Mouse (Mus musculus) liver (tissue): ENCODE data around the gene Epm2aip1.

Experiments
- DNase-seq: peaks from one replicate; pipeline ENCODE4 v3.0.0-alpha.2; 2020; ENCODE audit warnings: mixed read lengths

Gene Epm2aip1

GRCm38 (mm10) chr9:111271434-111272160 lies at the start of gene Epm2aip1, which contains the start of gene Mlh1:
Epm2aip1 (plus strand) TSS chr9:111271929.
Mlh1 (minus strand) TSS chr9:111271791.
- DNase-seq, result peak; percentile 99

DNA sequence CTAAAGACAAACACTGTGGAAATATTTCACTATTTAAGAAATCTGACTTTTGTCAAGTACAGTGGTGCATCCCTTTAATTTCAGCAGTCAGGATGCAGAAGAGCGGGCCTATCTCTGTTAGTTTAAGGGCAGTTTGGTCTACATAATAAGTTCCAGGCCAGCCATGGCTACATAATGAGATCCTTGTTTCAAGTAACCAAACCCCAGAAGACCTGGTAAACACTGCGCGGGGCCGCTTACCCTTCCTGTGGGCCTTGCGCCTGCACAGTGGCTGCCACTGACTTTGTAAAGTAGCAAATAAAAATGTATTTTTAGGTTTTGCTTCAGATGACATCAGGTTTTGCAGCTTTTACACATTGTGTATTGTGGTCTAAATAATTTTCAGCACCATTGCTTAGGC lies 48.3 kb upstream of the Epm2aip1 start:
- no peak for DNase-seq

DNA sequence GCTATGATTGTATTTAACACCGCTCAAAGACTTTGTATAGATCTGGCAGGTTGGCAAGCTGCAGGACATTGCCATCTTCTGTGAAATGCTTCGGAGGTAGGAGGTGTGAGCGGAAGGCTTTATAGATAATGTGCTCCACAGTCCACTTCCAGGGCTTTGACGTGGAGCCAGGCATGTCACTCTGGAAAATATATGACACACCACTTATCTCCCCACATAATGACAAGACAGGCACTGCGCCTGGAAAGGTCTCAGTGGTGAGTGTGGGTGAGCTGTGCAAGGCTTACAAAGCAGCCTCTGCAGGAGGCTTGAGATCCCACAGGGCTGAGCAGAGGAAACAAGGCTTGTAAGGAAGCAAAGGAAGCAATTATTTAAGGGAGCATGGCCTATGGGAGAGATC lies 43.3 kb upstream of the Epm2aip1 start:
- no peak for DNase-seq

DNA sequence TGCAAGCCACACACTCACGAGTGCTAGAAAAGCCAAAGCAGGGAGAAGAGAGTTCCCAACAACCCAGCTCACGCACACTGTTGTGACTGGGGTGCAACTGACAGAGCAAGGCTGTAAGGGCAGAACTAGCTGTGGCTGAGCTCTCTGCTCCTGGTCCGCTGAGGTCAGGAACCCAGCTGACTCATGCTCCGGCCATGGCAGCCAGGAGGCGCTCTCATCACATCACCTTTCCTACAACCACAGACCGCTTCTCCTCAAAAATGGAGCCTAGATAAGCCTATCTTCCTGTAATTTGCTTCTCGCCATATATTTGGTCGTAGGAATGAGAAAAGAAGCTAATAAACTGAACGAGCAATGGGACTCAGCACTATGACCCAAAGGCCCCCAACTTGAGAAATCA lies 37.0 kb upstream of the Epm2aip1 start:
- no peak for DNase-seq

DNA sequence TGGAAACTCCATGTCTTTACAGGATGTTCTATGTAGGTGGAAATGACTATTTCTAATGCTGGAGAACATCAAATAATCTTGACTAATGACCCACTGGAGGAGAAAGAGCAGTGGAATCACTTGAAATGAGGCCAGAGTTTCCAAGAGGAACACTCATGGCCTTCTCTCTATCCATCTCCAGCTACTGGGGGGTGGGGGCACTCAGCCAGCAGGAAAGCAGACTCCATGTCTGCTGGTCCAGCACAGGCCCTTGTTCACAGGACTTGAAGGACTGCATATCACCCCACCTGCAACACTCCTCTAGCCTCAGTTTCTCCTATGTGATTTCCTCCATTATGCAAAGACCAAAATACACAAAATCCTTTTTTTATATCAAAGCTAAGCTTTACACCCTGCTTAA lies 34.0 kb upstream of the Epm2aip1 start:
- DNase-seq, result no peak

DNA sequence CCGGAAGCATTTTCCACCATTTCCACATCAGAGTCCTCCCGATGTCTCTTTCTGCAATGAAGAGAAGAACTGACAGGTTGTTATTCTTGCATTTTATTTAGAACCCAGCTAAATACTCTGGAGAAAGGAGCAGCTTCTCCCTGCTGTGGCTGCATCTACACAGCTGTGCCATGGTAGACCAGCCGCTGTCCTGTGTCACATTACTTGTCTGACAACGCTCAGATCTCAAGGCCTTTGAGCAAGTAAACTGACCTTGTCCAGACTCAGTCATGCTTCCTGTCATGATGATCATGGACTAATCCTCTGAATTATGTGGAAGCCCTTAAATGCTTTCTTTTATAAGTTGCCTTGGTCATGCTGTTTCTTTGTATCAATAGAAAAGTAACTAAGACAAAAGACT lies 31.9 kb upstream of the Epm2aip1 start:
- DNase-seq, result no peak

DNA sequence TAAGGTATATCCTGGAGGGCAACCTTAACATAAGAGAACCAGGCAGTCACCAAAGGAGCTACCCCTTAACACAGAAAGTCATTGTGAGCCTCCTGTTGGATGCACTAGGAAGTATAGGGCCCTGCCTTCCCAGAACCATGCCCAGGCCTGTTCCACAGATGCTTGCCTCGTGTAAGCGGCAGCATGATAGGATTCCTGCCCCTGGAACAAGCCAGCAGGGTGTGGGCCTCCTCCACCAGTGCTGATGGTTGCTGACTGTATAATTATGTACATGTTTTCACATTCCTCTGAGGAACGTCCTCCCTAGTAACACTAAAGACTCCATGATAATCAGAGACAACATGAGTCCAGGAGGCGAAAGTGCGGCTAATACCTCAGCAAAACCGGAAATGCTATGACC lies 28.3 kb upstream of the Epm2aip1 start:
- no peak for DNase-seq

GRCm38 (mm10) chr9:111245546-111245945 lies 26.2 kb upstream of the Epm2aip1 start:
- DNase-seq, result no peak

DNA sequence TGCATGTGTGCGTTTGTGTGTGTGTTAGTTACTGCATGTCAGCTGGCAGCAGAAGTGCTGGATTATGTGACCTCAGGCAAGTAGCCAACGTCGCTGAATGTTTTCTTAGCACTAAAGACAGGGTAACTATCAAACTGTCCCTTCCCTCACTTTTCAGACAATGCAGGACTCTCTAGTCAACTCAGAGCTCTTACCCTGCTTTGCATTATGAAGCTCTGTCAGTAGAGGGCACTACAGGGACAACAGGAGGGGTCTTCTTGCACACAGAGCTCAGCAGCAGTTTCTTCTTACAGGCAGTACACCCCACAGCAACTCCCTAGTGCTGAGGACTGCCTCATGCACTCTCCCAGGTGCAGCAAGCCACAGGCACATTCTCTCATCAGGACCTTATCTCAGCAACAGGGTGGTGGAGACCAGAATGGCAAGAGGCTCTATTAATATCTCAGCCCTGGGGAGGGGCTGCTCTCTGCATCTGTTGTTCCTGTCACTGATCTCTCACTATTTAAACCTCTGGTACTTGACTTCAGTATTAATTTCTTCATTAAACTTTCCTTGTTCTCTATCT lies 24.0 kb upstream of the Epm2aip1 start:
- no peak for DNase-seq

- no peak for DNase-seq
These were observed 19.4 kb upstream of the Epm2aip1 start for GRCm38 (mm10) chr9:111252161-111252869.

GRCm38 (mm10) chr9:111260360-111260985 lies 11.3 kb upstream of the Epm2aip1 start:
- no peak for DNase-seq

DNA sequence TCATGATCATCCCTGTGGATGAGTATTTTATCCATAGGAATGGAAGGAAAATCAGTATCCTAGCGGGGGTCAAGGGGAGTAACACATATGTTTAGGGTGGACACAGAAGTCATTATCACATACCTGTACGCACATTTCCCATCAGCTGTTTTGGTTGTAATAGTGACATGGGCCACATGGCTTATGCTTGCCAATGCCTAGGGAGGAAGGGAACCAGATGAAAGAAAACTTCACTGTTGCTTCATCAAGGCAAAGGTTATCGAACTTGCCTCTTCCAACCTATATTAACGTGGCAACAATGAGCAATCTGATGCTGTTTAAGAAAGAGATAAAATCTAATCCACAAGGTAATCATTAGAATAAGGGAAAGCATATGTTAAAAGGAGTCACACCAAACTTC lies 10.4 kb upstream of the Epm2aip1 start:
- no peak for DNase-seq

GRCm38 (mm10) chr9:111267998-111268397 lies 3.7 kb upstream of the Epm2aip1 start:
- no peak for DNase-seq

GRCm38 (mm10) chr9:111270606-111271005 lies 1.1 kb upstream of the Epm2aip1 start:
- DNase-seq, result no peak

DNA sequence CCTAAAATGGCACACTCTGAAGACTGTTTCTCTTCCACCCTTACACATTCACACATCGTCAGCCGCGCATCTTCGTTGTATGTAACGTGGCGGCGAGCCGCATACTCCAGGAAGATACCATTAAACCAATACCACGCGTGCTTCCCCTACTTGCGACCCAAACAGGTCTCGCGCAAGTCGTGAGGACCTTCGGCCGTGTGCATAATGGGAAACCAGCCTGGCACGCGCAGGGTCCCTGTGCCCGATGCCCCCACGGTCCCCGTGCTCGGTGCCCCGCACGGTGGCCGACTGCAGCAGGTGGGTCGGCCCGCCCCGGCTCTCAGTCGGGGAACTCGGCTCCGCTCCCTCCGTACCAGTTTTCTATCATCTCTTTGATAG lies 684 bp upstream of the Epm2aip1 start:
- DNase-seq, result no peak

DNA sequence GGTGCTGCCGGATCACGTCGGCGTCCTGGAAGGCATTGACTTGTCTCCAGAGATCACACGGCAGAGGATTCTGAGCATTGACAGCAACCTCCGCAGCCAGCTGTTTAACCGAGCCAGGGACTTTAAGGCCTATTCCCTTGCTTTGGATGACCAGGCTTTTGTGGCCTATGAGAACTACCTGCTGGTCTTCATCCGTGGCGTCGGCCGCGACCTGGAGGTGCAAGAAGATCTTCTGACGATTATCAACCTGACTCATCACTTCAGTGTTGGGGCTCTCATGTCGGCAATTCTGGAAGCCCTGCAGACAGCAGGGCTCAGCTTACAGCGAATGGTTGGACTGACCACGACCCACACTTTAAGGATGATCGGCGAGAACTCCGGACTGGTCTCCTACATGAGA lies 627 bp downstream of the Epm2aip1 start:
- DNase-seq, result peak; percentile 50

DNA sequence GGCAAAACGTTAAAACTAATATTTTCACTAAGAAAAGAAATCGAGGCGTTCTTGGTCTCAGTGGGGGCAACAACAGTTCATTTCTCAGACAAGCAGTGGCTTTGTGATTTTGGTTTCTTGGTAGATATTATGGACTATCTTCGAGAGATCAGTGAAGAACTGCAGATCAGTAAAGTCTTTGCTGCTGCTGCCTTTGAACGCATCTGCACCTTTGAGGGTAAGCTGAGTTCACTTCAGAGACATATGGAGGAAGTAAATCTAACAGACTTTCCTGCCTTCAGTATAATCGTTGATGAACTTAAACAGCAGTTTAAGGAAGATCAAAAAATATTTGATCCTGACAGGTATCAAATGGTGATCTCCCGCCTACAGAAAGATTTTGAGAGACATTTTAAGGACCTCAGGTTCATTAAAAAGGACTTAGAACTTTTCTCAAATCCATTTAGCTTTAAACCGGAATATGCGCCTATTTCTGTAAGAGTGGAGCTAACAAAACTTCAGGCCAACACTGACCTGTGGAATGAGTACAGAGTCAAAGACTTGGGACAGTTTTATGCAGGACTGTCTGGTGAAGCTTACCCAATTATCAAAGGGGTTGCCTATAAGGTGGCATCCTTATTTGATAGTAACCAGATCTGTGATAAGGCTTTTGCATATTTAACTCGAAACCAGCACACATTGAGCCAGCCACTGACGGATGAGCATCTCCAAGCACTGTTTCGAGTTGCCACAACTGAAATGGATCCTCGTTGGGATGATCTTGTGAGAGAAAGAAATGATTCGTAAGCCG lies 1.5 kb downstream of the Epm2aip1 start:
- no peak for DNase-seq

DNA sequence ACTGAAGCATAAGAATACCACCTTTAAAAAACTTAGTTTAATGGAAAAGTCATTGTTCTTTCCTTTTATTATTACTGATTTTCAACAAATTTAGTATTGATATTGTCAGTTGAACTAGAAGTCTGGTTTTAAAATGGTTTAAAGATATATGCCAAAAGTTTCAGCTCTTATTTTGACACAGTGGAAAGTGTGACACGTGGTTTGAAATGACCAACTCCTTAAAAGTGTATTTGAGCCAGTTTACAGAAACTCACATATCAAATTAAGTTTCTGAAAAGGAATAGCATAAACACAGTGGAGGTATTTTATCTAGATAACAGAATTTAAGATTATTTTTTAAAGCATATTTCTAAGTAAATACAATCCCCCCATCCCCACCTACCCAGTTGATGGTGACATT lies 2.2 kb downstream of the Epm2aip1 start:
- no peak for DNase-seq

DNA sequence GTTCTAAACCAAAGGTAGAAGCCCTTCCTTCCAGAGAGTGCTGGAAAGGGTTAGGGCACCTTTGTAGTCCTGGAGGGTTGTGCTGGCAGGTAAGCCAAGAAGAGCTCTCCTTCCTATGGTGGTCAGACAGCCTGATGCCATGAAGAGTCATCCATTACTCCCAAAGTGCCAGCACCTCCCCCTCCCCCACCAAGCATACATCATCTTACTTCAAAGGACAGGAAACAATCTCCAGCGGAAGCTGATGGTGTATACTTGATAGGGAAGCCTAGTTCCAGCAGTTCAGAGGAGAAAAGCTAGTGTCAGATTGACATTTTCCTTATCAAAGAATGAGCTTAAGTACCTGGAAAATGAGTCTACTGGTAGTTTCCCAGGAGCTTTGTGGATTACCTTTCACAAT lies 3.4 kb downstream of the Epm2aip1 start:
- no peak for DNase-seq

DNA sequence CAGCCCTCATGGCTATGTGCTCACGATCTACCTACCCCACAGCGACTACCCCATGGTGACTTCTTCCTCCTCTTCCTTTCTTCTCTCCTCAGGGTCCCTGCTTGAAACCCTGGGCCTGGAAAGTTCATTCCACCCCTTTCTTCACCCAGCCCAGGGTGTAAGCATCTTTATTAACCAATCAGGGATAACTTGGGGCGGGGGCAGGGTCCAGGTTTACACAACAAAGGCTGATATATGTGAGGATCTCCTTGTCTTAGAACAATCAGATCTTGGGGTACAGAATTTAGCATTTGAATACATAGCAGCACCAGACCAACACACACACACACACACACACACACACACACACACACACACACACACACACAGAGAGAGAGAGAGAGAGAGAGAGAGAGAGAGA lies 13.3 kb downstream of the Epm2aip1 start:
- no peak for DNase-seq

DNA sequence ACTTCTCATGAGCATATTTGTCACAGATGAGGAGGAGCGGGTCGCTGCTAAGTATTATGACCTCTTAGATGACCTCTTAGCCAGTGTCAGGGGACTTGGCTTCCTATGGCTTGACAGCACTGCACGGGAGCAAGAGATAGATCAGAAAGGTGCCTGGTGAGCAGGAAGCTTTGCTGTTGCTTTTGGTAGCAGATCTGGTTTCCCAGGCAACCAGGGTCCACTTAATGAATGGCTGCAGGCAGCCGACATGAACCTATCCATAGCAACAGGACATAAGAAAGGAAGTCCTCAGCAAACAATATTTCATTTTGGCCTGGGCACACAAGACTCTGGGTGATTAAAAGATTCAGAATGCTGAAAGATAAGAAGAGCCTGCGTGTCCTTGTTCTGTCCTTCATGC lies 13.9 kb downstream of the Epm2aip1 start:
- no peak for DNase-seq

DNA sequence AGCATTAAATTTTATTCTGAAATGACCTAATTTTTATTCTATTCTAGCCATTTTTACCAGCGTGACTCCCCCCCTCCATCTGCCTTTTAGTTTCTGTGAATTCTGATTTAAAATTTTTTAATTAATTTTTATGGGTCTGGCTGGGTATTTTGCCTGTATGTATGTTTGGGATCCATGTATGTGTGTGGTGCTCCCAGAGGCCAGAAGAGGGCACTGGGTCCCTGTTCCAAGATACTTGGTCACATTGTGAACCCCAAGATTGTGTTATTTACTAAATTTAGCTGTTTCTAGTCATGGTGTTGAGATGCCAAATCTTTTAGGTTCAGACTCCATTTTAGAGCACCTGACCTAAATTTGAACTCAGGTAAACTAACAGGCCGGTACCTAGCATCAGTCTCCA lies 14.7 kb downstream of the Epm2aip1 start:
- no peak for DNase-seq

GRCm38 (mm10) chr9:111287956-111288355 lies 16.2 kb downstream of the Epm2aip1 start:
- DNase-seq, result no peak
